12 mouse cellular contexts compared by ENCODE assay signal in genomic region chr11:98383261-98384030, GRCm38 (mm10). TPM values are rescaled to one million over a fixed set of nuclear protein-coding genes. Genes with fewer than 3 reads are reported as not detected.
DNase-seq lines count a peak whose midpoint lies in the region; ATAC-seq and TF ChIP-seq lines count a peak whose summit lies in the region.
"Had no signal": no experiment of that assay in that cellular context is flagged by ENCODE, and none has a peak within 500 bp of the region (broad histone marks: within the 10 kb centered on the region; RNA-seq: fewer than 3 reads in every experiment).

Gene Tcap, plus strand, starts transcription at chr11:98383811.

- peaks cover 50% of the 10 kb centered on the region for H3K27me3 ChIP-seq in hindbrain, embryonic 12.5 days
- H3K27me3 ChIP-seq in hindbrain, embryonic 16.5 days (replicated peaks; ENCODE audit: control insufficient read depth, insufficient read depth, low read length), result peaks cover 15% of the 10 kb centered on the region; the same call in 1 of the 2 replicates
- peaks cover 35% of the 10 kb centered on the region for H3K27me3 ChIP-seq in heart, embryonic 12.5 days (replicated peaks)

- H3K4me3 ChIP-seq in hindbrain, embryonic 12.5 days, result no peak within 1 kb of the TSS
- H3K4me3 ChIP-seq in hindbrain, embryonic 16.5 days (ENCODE audit: low read length), result no peak within 1 kb of the TSS
- H3K4me3 ChIP-seq in ES-E14 (ENCODE audit: insufficient read depth in 1 of 2, low read depth in 1 of 2, low read length in 2 of 2, poor library complexity in 1 of 2, severe bottlenecking in 1 of 2), result peak within 1 kb of the TSS; percentile 33 to 35; a peak in 2 of 4 replicates
- H3K4me3 ChIP-seq in cortical plate, adult 2 months (ENCODE audit: insufficient read depth, low read length), result no peak within 1 kb of the TSS
- peak within 1 kb of the TSS; percentile 52 for H3K4me3 ChIP-seq in heart, embryonic 12.5 days
- H3K4me3 ChIP-seq: limb, embryonic 12.5 days; midbrain, embryonic 12.5 days had no signal

- no peak for ATAC-seq in hindbrain, embryonic 12.5 days (ENCODE audit: low FRiP score)
- no peak for ATAC-seq in hindbrain, embryonic 16.5 days
- peak; percentile 52 for ATAC-seq in heart, embryonic 12.5 days (ENCODE audit: insufficient number of reproducible peaks, low FRiP score)
- ATAC-seq: inflammation-experienced regulatory T-cells, adult 6 months had no signal

- peaks cover 26% of the 10 kb centered on the region for H3K36me3 ChIP-seq in hindbrain, embryonic 12.5 days
- H3K36me3 ChIP-seq in hindbrain, embryonic 16.5 days (ENCODE audit: control insufficient read depth, insufficient read depth, low read length), result peaks cover 8% of the 10 kb centered on the region; the same call in 1 of the 2 replicates
- peaks cover 14% of the 10 kb centered on the region; the same call in 1 of the 2 replicates for H3K36me3 ChIP-seq in ES-E14 (ENCODE audit: control insufficient read depth, insufficient read depth, low read length, poor library complexity, severe bottlenecking)
- peaks cover 25% of the 10 kb centered on the region for H3K36me3 ChIP-seq in heart, embryonic 12.5 days

- H3K9me3 ChIP-seq in hindbrain, embryonic 12.5 days (replicated peaks), result no peaks in the 10 kb centered on the region
- H3K9me3 ChIP-seq in hindbrain, embryonic 16.5 days (ENCODE audit: control insufficient read depth, low read length), result no peaks in the 10 kb centered on the region
- no peaks in the 10 kb centered on the region for H3K9me3 ChIP-seq in ES-E14 (ENCODE audit: control insufficient read depth, insufficient read depth, low read depth, low read length)
- H3K9me3 ChIP-seq in heart, embryonic 12.5 days (replicated peaks), result no peaks in the 10 kb centered on the region
- H3K9me3 ChIP-seq: limb, embryonic 12.5 days; midbrain, embryonic 12.5 days had no signal

- no peak within 1 kb of the TSS for H3K4me2 ChIP-seq in hindbrain, embryonic 12.5 days (replicated peaks)
- no peak within 1 kb of the TSS for H3K4me2 ChIP-seq in hindbrain, embryonic 16.5 days (ENCODE audit: low read length)
- peak within 1 kb of the TSS; percentile 70 for H3K4me2 ChIP-seq in heart, embryonic 12.5 days
- H3K4me2 ChIP-seq: limb, embryonic 12.5 days; midbrain, embryonic 12.5 days had no signal

- DNase-seq in ES-E14 (ENCODE audit: low read depth, low spot score), result no peak
- no peak for DNase-seq in layer of hippocampus, postnatal 14 days (ENCODE audit: low spot score in 2 of 2)
- DNase-seq in spleen, postnatal 4 days (ENCODE audit: low spot score in 2 of 2), result no peak
- DNase-seq in lung, postnatal 36 days, result no peak
- DNase-seq: adrenal gland, postnatal 14 days had no signal

- no peak for TF ChIP-seq CTCF in cortical plate, adult 2 months (IDR thresholded peaks at IDR 0.05; ENCODE audit: extremely low read depth, insufficient read depth, low read length)

- 65% methylated on average over 14 of the region's 14 CpGs for WGBS in hindbrain, embryonic 12.5 days
- WGBS in hindbrain, embryonic 16.5 days, result 72% methylated on average over 14 of the region's 14 CpGs
- 34% methylated on average over 14 of the region's 14 CpGs for WGBS in heart, embryonic 12.5 days

- in situ Hi-C loops in ES-E14 (cut with MboI; ENCODE audit: low sequenced_read_pairs in 2 of 2, unreplicated experiment in 2 of 2), result no loop called here

- no peak within 1 kb of the TSS; the same call in 1 of the 2 replicates for H3K9ac ChIP-seq in hindbrain, embryonic 12.5 days
- H3K9ac ChIP-seq in hindbrain, embryonic 16.5 days (ENCODE audit: low read depth, low read length), result no peak within 1 kb of the TSS
- no peak within 1 kb of the TSS for H3K9ac ChIP-seq in ES-E14 (ENCODE audit: insufficient read depth, low read depth, low read length, poor library complexity, severe bottlenecking)
- peak within 1 kb of the TSS; percentile 81 for H3K9ac ChIP-seq in heart, embryonic 12.5 days
- H3K9ac ChIP-seq: limb, embryonic 12.5 days; midbrain, embryonic 12.5 days had no signal

- peak; percentile 44; the same call in 1 of the 2 replicates for TF ChIP-seq POLR2A in cortical plate, adult 2 months (IDR thresholded peaks at IDR 0.05; ENCODE audit: extremely low read depth, insufficient read depth, low read length)

- 0 out of 2 replicates have a peak within 1 kb of the TSS, but pooled peaks have one; percentile 23 for H3K27ac ChIP-seq in hindbrain, embryonic 12.5 days
- no peak within 1 kb of the TSS for H3K27ac ChIP-seq in hindbrain, embryonic 16.5 days (ENCODE audit: low read depth, low read length)
- no peak within 1 kb of the TSS for H3K27ac ChIP-seq in ES-E14 (ENCODE audit: insufficient read depth, low read depth, low read length, poor library complexity, severe bottlenecking)
- H3K27ac ChIP-seq in cortical plate, adult 2 months (ENCODE audit: insufficient read depth, low read length), result 0 out of 2 replicates have a peak within 1 kb of the TSS, but pooled peaks have one; percentile 7
- peak within 1 kb of the TSS; percentile 92 for H3K27ac ChIP-seq in heart, embryonic 12.5 days (ENCODE audit: poor library complexity, severe bottlenecking)
- H3K27ac ChIP-seq: limb, embryonic 12.5 days; midbrain, embryonic 12.5 days had no signal

- 0 out of 2 replicates have a peak, but pooled peaks cover 11% of the 10 kb centered on the region for H3K4me1 ChIP-seq in hindbrain, embryonic 12.5 days
- no peaks in the 10 kb centered on the region for H3K4me1 ChIP-seq in hindbrain, embryonic 16.5 days (ENCODE audit: control insufficient read depth, insufficient read depth, low read depth, low read length)
- peaks cover 0 to 8% of the 10 kb centered on the region in 2 experiments; a peak in 1 of 4 replicates for H3K4me1 ChIP-seq in ES-E14 (ENCODE audit: control insufficient read depth in 2 of 2, insufficient read depth in 2 of 2, low read length in 2 of 2, poor library complexity in 1 of 2)
- H3K4me1 ChIP-seq in cortical plate, adult 2 months (ENCODE audit: control insufficient read depth, insufficient read depth, low read length), result no peaks in the 10 kb centered on the region
- peaks cover 76% of the 10 kb centered on the region for H3K4me1 ChIP-seq in heart, embryonic 12.5 days (replicated peaks)

TF ChIP-seq in ES-E14, 5 proteins besides CTCF, POLR2A, EP300 and RAD21:
- no peak for TF ChIP-seq HCFC1 (IDR thresholded peaks at IDR 0.05; ENCODE audit: borderline replicate concordance, insufficient read depth, low read length)
- no peak for TF ChIP-seq ZNF384 (IDR thresholded peaks at IDR 0.05; ENCODE audit: low read depth, low read length)
- TF ChIP-seq MAFK (IDR thresholded peaks at IDR 0.05; ENCODE audit: insufficient read depth, low read depth, low read length), result no peak
- TF ChIP-seq CHD2 (IDR thresholded peaks at IDR 0.05; ENCODE audit: low read depth, low read length), result no peak
- no peak for TF ChIP-seq ZC3H11A (IDR thresholded peaks at IDR 0.05; ENCODE audit: borderline replicate concordance, low read depth, low read length)

RNA-seq across cellular contexts. Expression of gene Tcap, which starts in this region (rescaled TPM):
- polyA plus RNA-seq in hindbrain, embryonic 12.5 days (2016; fragmentation: Nextera tagmentation; extraction: Ambion mirVana), result 0.31 and 1.7 TPM in 2 replicates
- 0.16 and 1.7 TPM in 2 replicates for polyA plus RNA-seq in hindbrain, embryonic 16.5 days (2015; fragmentation: Nextera tagmentation; extraction: Ambion mirVana)
- 0.26 and 0.45 TPM in 2 replicates for total RNA-seq in ES-E14 (2012; rRNA removed)
- polyA plus RNA-seq in cortical plate, adult 2 months (2012; rRNA removed), result 13.6 and 17.7 TPM in 2 replicates
- polyA plus RNA-seq in heart, embryonic 12.5 days (2016; fragmentation: Nextera tagmentation; extraction: Ambion mirVana), result 143 and 152 TPM in 2 replicates
- total RNA-seq in layer of hippocampus, postnatal 14 days (2021), result 1 to 10 TPM in 1 of 2 experiments, under 1 TPM in 1; 0.94 to 1.3 TPM
- polyA plus RNA-seq: inflammation-experienced regulatory T-cells, adult 6 months had no signal

Comparison
In these comparisons a context has a peak if more than half of its experiments do, and no peak if none do; other contexts are left out.
1. H3K27ac ChIP-seq: peak in hindbrain, embryonic 12.5 days (single experiment), cortical plate, adult 2 months (single experiment) and heart, embryonic 12.5 days (single experiment); none in hindbrain, embryonic 16.5 days (single experiment) and ES-E14 (single experiment).
2. H3K4me3 ChIP-seq: peak in ES-E14 (2 of 2) and heart, embryonic 12.5 days (single experiment); none in hindbrain, embryonic 12.5 days (single experiment), hindbrain, embryonic 16.5 days (single experiment) and cortical plate, adult 2 months (single experiment).